Mouse (Mus musculus) adrenal gland, postnatal 14 days (tissue): ENCODE measurements at regions not wholly inside any gene's neighbourhood (a gene's known extent, or its start where the extent isn't known, plus 50 kb on each side); places are given as distances from the start of the nearest gene placed in this dataset.

Source experiments
- DNase-seq: peaks from one replicate; pipeline ENCODE4 v3.0.0; 2021; ENCODE audit warnings: mixed read lengths

- DNase-seq, result no peak
Observed at GRCm38 (mm10) chr4:52666768-52667480, 70.8 kb downstream of the Toporsl start.

- DNase-seq, result no peak
Observed at GRCm38 (mm10) chr4:52709563-52709962, 104.8 kb upstream of the Olfr275 start.

GRCm38 (mm10) chr4:52726203-52726602 lies 88.2 kb upstream of the Olfr275 start:
- DNase-seq, result no peak

GRCm38 (mm10) chr4:52726625-52727297 lies 87.6 kb upstream of the Olfr275 start:
- DNase-seq, result peak; percentile 62

- DNase-seq, result no peak
Observed at GRCm38 (mm10) chr4:52733141-52733540, 81.3 kb upstream of the Olfr275 start.

GRCm38 (mm10) chr4:52739543-52740474 lies 74.6 kb upstream of the Olfr275 start:
- no peak for DNase-seq

- no peak for DNase-seq
Observed at GRCm38 (mm10) chr4:52752838-52753509, 61.4 kb upstream of the Olfr275 start.
